Mouse (Mus musculus): ENCODE measurements at regions not wholly inside any gene's neighbourhood (a gene's known extent, or its start where the extent isn't known, plus 50 kb on each side); places are given as distances from the start of the nearest gene placed in this dataset.
"Not testable (repeated sequence)": the region's sequence is repeated elsewhere in the genome, so short reads cannot be mapped to it uniquely, and the experiment has no call there.

- Histone ChIP-seq H3K9ac (ENCODE audit: low read depth, low read length) (no peak overlapping the region), H3K4me1 (ENCODE audit: control insufficient read depth, insufficient read depth, low read depth, low read length) (no peaks in the 10 kb centered on the region), H3K9me3 (ENCODE audit: control insufficient read depth, low read length) (no peaks in the 10 kb centered on the region; the same call in 1 of the 2 replicates), H3K4me3 (ENCODE audit: low read length) (no peak overlapping the region), H3K27me3 (replicated peaks; ENCODE audit: control insufficient read depth, insufficient read depth, low read length) (no peaks in the 10 kb centered on the region), H3K4me2 (ENCODE audit: low read length) (no peak overlapping the region), H3K36me3 (ENCODE audit: control insufficient read depth, insufficient read depth, low read length) (no peaks in the 10 kb centered on the region), H3K27ac (ENCODE audit: low read depth, low read length) (no peak overlapping the region)
- ATAC-seq: no peak
- WGBS: 59% methylated on average over 17 of the region's 17 CpGs
These were observed 210.9 kb upstream of the Zfp770 start for GRCm38 (mm10) chr2:114411940-114412715.

- Histone ChIP-seq H3K4me2 (ENCODE audit: low read length) (no peak overlapping the region), H3K9me3 (ENCODE audit: control insufficient read depth, low read length) (no peaks in the 10 kb centered on the region; the same call in 1 of the 2 replicates), H3K27me3 (replicated peaks; ENCODE audit: control insufficient read depth, insufficient read depth, low read length) (no peaks in the 10 kb centered on the region), H3K36me3 (ENCODE audit: control insufficient read depth, insufficient read depth, low read length) (no peaks in the 10 kb centered on the region), H3K4me1 (ENCODE audit: control insufficient read depth, insufficient read depth, low read depth, low read length) (no peaks in the 10 kb centered on the region), H3K4me3 (ENCODE audit: low read length) (no peak overlapping the region), H3K9ac (ENCODE audit: low read depth, low read length) (no peak overlapping the region), H3K27ac (ENCODE audit: low read depth, low read length) (no peak overlapping the region)
- WGBS: 74% methylated on average over 3 of the region's 3 CpGs
- ATAC-seq: no peak
These were observed 209.4 kb upstream of the Zfp770 start for GRCm38 (mm10) chr2:114410717-114411116.

- no peaks in the 10 kb centered on the region for H3K27me3 ChIP-seq (replicated peaks; ENCODE audit: control insufficient read depth, insufficient read depth, low read length)
- H3K9ac ChIP-seq (ENCODE audit: low read depth, low read length): no peak overlapping the region
- H3K4me2 ChIP-seq (ENCODE audit: low read length): no peak overlapping the region
- H3K36me3 ChIP-seq (ENCODE audit: control insufficient read depth, insufficient read depth, low read length): no peaks in the 10 kb centered on the region
- H3K4me1 ChIP-seq (ENCODE audit: control insufficient read depth, insufficient read depth, low read depth, low read length): no peaks in the 10 kb centered on the region
- H3K9me3 ChIP-seq (ENCODE audit: control insufficient read depth, low read length): no peaks in the 10 kb centered on the region
- H3K4me3 ChIP-seq (ENCODE audit: low read length): no peak overlapping the region
- H3K27ac ChIP-seq (ENCODE audit: low read depth, low read length): no peak overlapping the region
- no peak for ATAC-seq
These were observed 208.3 kb upstream of the Zfp770 start for GRCm38 (mm10) chr2:114409542-114409941.

GRCm38 (mm10) chr2:114407408-114407807, 206.1 kb upstream of the Zfp770 start:
- WGBS: 58% methylated on average over 5 of the region's 5 CpGs
- no peak overlapping the region for H3K9ac ChIP-seq (ENCODE audit: low read depth, low read length)
- no peak overlapping the region for H3K4me2 ChIP-seq (ENCODE audit: low read length)
- no peaks in the 10 kb centered on the region for H3K36me3 ChIP-seq (ENCODE audit: control insufficient read depth, insufficient read depth, low read length)
- no peaks in the 10 kb centered on the region for H3K9me3 ChIP-seq (ENCODE audit: control insufficient read depth, low read length)
- no peak for ATAC-seq
- H3K4me3 ChIP-seq (ENCODE audit: low read length): no peak overlapping the region
- H3K27me3 ChIP-seq (replicated peaks; ENCODE audit: control insufficient read depth, insufficient read depth, low read length): no peaks in the 10 kb centered on the region
- no peak overlapping the region for H3K27ac ChIP-seq (ENCODE audit: low read depth, low read length)
- H3K4me1 ChIP-seq (ENCODE audit: control insufficient read depth, insufficient read depth, low read depth, low read length): no peaks in the 10 kb centered on the region

- Histone ChIP-seq H3K4me3 (ENCODE audit: low read length) (no peak overlapping the region), H3K9me3 (ENCODE audit: control insufficient read depth, low read length) (no peaks in the 10 kb centered on the region), H3K4me2 (ENCODE audit: low read length) (no peak overlapping the region), H3K27ac (ENCODE audit: low read depth, low read length) (no peak overlapping the region), H3K36me3 (ENCODE audit: control insufficient read depth, insufficient read depth, low read length) (no peaks in the 10 kb centered on the region), H3K27me3 (replicated peaks; ENCODE audit: control insufficient read depth, insufficient read depth, low read length) (no peaks in the 10 kb centered on the region), H3K4me1 (ENCODE audit: control insufficient read depth, insufficient read depth, low read depth, low read length) (no peaks in the 10 kb centered on the region), H3K9ac (ENCODE audit: low read depth, low read length) (no peak overlapping the region)
- no peak for ATAC-seq
- WGBS: 26% methylated on average over 3 of the region's 3 CpGs
These were observed 183.3 kb upstream of the Zfp770 start for GRCm38 (mm10) chr2:114384566-114384965.

- no peak overlapping the region for H3K4me3 ChIP-seq (ENCODE audit: low read length)
- H3K4me2 ChIP-seq (ENCODE audit: low read length): no peak overlapping the region
- WGBS: 72% methylated on average over 1 of the region's 1 CpGs
- no peak overlapping the region for H3K9ac ChIP-seq (ENCODE audit: low read depth, low read length)
- H3K27ac ChIP-seq (ENCODE audit: low read depth, low read length): no peak overlapping the region
- H3K4me1 ChIP-seq (ENCODE audit: control insufficient read depth, insufficient read depth, low read depth, low read length): no peaks in the 10 kb centered on the region
- no peaks in the 10 kb centered on the region for H3K36me3 ChIP-seq (ENCODE audit: control insufficient read depth, insufficient read depth, low read length)
- H3K9me3 ChIP-seq (ENCODE audit: control insufficient read depth, low read length): no peaks in the 10 kb centered on the region
- ATAC-seq: no peak
- H3K27me3 ChIP-seq (replicated peaks; ENCODE audit: control insufficient read depth, insufficient read depth, low read length): no peaks in the 10 kb centered on the region
These were observed 177.7 kb upstream of the Zfp770 start for GRCm38 (mm10) chr2:114378844-114379533.

GRCm38 (mm10) chr2:114373476-114373875, 172.2 kb upstream of the Zfp770 start:
- Histone ChIP-seq H3K27ac (ENCODE audit: low read depth, low read length) (no peak overlapping the region), H3K4me1 (ENCODE audit: control insufficient read depth, insufficient read depth, low read depth, low read length) (no peaks in the 10 kb centered on the region), H3K9ac (ENCODE audit: low read depth, low read length) (no peak overlapping the region), H3K4me3 (ENCODE audit: low read length) (no peak overlapping the region), H3K9me3 (ENCODE audit: control insufficient read depth, low read length) (no peaks in the 10 kb centered on the region), H3K4me2 (ENCODE audit: low read length) (no peak overlapping the region), H3K27me3 (replicated peaks; ENCODE audit: control insufficient read depth, insufficient read depth, low read length) (no peaks in the 10 kb centered on the region), H3K36me3 (ENCODE audit: control insufficient read depth, insufficient read depth, low read length) (no peaks in the 10 kb centered on the region)
- ATAC-seq: no peak
- WGBS: 60% methylated on average over 7 of the region's 7 CpGs

GRCm38 (mm10) chr2:114353876-114354275, 152.6 kb upstream of the Zfp770 start:
- H3K36me3 ChIP-seq (ENCODE audit: control insufficient read depth, insufficient read depth, low read length); H3K9me3 ChIP-seq (ENCODE audit: control insufficient read depth, low read length); H3K4me2 ChIP-seq (ENCODE audit: low read length); H3K4me1 ChIP-seq (ENCODE audit: control insufficient read depth, insufficient read depth, low read depth, low read length); H3K4me3 ChIP-seq (ENCODE audit: low read length); H3K27me3 ChIP-seq (replicated peaks; ENCODE audit: control insufficient read depth, insufficient read depth, low read length); H3K27ac ChIP-seq (ENCODE audit: low read depth, low read length); H3K9ac ChIP-seq (ENCODE audit: low read depth, low read length): not testable (repeated sequence)
- 82% methylated on average over 11 of the region's 11 CpGs for WGBS
- ATAC-seq: 0 out of 2 replicates have a peak, but pooled peaks have one; percentile 40

- H3K9me3 ChIP-seq (ENCODE audit: control insufficient read depth, low read length): no peaks in the 10 kb centered on the region
- no peaks in the 10 kb centered on the region for H3K36me3 ChIP-seq (ENCODE audit: control insufficient read depth, insufficient read depth, low read length)
- no peak overlapping the region for H3K27ac ChIP-seq (ENCODE audit: low read depth, low read length)
- 67% methylated on average over 9 of the region's 9 CpGs for WGBS
- no peak overlapping the region for H3K9ac ChIP-seq (ENCODE audit: low read depth, low read length)
- no peaks in the 10 kb centered on the region for H3K4me1 ChIP-seq (ENCODE audit: control insufficient read depth, insufficient read depth, low read depth, low read length)
- no peaks in the 10 kb centered on the region for H3K27me3 ChIP-seq (replicated peaks; ENCODE audit: control insufficient read depth, insufficient read depth, low read length)
- H3K4me2 ChIP-seq (ENCODE audit: low read length): 0 out of 2 replicates have a peak overlapping the region, but pooled peaks have one; percentile 1
- no peak overlapping the region for H3K4me3 ChIP-seq (ENCODE audit: low read length)
- ATAC-seq: peak; percentile 54
These were observed 139.5 kb upstream of the Zfp770 start for GRCm38 (mm10) chr2:114340578-114341293.
